Mouse (Mus musculus) megakaryocyte, adult 5-6 weeks (primary cell): ENCODE results near the gene Fes. TPM values are rescaled to one million over a fixed set of nuclear protein-coding genes. Genes with fewer than 3 reads are reported as not detected.

Experiments used
- ATAC-seq: 2 replicates; pipeline ENCODE4 v1.8.0; 2016; ENCODE audit warnings: mild to moderate bottlenecking, inconsistent platforms; ENCODE audit not compliant: poor library complexity, severe bottlenecking
- total RNA-seq, 2 experiments: library from RNA; stranded (forward) in 1 of 2; stranded (reverse) in 1 of 2; fragments of 153-499, 151-499 nt in 1 of 2; fragments of 221-1000, 200-1000 nt in 1 of 2; gene quantifications; 2 replicates each; pipeline versions ENCODE4 v1.2.3 to v1.2.4; 2015 to 2017

Fes gene
- total RNA-seq, 2 experiments from 2014 or later = 252 to 260 TPM

DNA sequence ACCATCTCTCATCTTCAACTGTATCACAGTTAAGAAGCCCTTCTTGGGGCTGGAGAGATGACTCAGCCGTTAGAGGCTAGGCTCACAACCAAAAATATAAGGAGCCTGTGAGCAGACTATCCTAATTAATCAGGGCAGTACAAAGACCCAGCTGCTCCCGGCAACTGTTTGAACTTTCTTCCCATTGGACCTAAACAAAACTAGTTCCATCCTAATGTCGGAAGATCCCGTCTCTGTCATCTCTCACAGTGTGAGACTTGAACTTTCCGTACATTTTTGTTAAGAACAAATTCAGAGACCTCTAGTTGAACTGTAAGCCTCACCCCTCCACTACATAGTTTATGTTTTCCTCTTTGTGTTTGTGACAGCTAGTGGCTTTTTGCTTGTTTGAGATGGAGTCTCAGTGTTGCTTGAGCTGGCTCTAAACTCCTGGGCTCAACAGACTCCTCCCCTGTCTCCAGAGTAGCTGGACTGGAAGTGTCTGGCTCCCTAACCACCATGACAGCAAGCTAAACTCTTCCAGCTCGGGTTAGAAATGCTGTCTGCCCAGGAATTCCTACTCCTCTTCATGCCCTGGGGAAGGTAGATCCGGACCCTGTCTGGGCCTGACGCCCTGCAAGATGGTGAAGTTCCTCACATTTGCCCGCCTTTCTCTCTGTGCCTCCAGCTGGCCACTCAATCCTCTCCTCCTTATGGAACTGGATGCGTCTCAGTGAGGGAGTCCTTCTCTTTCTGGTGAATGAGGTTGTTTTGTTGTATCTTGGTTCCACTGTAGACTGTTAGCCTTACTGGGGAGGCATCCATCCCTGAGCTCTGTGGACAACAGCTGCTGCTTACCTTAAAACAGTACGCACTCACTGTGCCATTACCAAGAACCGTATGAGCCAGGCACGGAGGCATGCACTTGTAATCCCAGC lies 39.8 kb downstream of the Fes start:
- no peak for ATAC-seq

DNA sequence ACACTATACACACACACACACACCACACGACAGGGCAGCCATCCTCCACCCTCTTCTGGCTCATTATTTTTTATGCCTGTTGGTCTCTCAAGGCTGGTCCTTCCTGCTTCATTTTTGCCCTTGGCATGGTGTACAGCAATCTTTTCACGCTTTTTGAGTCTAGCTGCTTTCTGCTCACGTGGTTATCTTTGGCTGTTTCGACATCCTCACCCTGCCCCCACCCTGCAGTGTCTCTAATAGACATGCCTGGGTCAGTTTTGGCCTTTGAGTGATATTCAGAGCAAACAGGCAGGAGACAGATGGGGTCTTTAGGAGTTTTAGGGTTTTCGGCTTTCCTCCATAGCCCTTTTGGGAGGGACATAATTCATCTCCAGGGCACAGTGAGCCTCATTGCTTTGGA lies 40.9 kb downstream of the Fes start:
- no peak for ATAC-seq

DNA sequence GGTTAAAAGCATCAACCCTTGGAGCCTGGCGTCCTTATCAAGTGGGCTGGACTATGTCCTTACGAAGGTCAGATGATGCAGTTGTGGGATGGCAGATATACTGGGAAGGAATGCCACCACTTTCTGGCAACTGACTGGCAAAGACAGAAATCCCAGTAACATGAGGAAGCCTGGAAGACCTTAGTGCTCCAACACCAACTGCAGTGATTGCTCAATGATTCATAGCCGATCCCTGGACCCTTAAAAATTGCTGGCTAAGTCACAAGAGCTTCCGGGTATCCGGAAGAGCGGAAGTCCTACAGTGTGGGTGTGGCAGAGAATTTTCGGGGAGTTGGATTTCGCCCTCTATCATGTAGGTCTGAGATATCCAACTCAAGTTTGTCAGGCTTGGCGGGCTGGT lies 41.6 kb downstream of the Fes start:
- no peak for ATAC-seq

DNA sequence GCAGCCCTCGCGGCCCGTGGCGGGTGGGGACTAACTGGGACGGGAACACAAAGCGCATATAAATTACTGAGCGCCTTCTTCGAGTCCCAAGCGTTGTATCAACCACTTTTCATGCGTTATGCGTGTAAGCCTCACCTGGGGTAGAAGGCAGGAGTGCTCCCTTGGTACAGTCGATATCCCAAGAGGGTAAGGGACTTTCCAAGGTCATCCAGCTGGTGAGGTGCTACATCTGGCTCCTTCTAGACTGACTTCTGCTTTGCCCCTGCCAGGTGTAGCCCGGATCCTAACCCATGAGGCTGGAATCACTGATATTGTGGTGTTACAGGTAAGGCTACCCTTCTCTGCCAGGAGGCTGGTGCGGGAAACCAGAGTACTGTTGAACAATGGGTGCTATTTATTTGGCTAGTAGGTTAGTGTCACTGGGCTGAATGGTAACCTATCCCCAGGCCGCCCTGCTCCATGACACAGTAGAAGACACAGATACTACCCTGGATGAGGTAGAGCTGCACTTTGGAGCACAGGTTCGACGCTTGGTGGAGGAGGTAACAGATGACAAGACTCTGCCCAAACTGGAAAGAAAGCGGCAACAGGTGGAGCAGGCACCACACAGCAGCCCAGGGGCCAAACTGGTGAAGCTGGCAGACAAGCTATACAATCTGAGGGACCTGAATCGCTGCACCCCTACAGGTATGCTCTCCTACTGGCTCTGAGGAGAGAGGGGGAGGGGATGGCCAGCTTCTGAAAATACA lies 44.3 kb downstream of the Fes start:
- ATAC-seq = no peak; the same call in 1 of the 2 replicates

DNA sequence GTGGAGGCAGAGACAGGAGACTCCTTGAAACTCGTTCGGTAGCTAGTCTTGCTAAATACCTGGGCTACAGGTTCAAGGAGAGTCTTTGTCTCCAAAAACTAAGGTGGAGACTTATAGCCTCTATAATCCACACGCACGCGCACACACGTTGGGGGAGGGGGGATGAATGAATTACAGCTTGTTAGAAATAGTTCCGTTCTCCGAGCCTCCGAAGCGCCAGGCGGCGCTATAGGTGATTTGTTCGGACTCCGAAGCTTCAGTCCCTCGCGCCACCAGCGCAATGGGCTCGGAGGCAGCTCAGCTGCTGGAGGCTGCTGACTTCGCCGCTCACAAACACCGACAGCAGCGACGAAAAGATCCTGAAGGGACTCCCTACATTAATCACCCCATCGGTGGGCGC lies 44.9 kb downstream of the Fes start, which contains the start of gene Hddc3:
TSS of gene Hddc3 (plus strand) at position 247 of the 400 bp plus-strand sequence.
- peak; percentile 65 for ATAC-seq

DNA sequence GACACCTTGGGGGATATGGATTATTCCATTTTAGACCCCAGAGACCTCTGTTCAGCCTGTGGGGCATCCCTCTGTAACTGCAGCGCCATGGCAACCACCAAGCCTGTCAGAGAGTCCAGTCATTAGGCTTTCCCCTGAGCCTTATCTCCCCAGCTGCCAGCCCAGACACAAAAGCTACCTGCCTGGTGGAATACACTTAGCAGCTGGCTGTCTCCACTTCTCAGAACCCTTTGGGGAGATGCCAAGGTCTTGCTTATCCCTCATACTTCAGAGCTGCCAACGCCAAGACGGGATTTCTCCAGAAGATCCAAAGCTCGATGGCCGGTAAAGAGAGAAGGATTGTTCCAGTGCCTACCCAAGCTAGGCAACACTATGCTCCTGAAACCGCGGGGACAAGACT lies 46.0 kb downstream of the Fes start:
- no peak for ATAC-seq

DNA sequence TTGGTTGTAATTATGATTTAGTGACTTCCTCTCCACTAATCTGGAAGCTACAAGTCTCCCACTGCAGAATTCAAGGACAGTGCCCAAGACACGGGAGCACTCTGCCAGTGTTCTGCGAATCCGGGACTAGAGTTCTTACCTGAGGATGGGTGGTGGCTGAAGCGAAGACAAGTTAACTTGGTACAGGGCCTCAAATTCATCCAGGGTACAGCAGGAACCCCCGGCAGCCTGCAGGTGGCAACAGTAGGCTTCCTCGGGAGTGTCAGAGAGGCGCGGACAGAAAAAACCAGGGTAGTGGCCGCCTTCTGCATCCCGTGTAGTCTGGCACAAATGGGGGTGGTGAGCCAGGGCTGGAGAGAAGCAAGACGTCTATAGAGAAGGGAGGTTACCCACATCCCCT lies 47.0 kb downstream of the Fes start, which contains the start of gene Unc45a:
TSS of gene Unc45a (minus strand) at position 213 of the 400 bp plus-strand sequence.
- ATAC-seq = peak; percentile 64

DNA sequence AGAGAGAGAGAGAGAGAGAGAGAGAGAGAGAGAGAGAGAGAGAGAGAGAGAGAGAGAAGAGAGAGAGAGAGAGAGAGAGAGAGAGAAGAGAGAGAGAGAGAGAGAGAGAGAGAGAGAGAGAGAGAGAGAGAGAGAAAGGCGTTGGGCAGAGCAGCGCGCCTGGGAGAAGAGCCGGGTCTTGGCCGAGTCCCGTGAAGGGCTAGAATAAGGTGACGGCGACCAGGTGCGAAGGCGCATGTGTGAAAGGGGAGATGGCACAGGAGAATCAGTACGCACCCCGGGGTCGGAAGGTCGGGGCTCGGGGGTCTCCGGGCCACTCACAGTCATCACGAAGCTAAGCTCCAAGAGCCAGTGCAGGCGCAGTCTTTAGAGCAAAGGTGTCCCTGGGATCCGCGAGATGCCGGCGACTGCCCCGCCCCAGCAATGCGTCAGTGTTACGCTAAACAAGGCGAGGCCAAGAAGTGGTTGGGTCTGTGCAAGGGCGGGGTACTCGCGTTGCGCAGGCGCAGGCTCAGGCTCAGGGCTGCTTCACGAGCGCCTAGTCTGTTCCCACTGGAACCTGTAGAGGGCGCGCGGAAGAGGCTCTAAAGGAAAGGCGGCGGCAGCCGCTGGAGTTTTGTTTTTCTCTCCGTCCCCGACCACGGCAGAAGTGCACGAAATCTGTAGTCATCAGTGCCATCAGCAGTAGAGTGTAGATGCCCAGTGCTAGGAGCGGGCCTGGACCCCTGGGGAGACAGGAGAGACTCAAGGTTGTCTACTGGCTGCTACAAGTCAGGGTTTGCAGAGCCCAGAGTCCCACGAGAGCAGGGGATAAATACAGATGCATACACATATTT lies 47.7 kb downstream of the Fes start:
- ATAC-seq = peak; percentile 85

DNA sequence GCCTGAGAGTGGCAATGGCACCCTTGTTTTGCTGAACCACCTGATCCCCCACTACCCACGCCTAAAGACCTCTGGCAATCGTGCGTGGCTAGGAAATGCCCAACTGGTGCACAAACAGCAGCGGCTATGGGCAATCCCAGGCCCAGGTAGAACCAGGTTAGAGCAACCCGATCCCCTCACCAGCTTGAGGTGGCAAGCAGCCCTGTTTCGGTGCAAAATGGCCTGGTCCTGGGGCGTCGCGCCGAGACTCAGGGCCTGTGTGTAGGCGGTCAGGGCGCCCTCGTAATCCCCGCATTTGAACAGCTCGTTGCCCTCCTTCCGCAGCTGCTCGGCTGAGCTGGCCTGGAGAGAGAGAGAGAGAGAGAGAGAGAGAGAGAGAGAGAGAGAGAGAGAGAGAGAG lies 48.4 kb downstream of the Fes start:
- ATAC-seq = no peak

DNA sequence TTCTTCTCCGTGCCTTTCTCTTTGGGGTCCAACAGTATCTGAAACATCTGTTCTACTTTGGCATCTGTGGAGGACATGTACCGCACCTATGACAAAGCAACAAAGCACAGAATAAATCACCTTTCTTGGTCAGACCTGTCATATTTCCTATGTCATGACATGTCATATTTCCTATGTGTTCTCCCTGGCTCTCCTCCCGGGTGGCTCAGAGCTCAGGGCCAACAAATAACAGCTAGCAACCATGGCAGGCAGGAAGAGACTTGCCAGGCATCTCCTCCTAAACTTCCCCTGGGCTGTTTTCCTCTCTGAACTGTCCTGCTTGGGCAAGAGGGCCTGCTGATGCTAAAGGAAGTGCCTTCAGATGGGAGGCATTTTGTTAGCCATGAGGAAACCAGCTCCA lies 50.8 kb downstream of the Fes start:
- no peak for ATAC-seq

DNA sequence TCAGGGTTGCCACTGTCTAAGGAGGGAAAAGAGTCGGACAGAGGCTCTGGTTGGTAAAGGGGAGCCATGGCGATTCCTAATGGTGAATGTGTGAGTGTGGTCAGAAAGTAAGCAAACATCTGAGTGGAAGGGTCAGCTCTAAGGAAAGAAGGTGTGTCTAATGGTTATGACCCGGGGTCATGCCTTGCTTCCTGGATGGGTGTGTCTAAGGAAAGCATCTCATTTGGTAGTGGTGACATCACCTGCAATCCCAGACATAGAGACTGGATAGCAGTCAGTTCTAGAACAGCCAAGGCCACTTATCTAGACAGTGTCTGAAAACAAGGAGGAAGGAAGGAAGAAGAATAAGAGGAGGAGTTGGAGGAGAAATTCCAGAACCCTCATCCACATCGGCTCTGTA lies 52.9 kb downstream of the Fes start:
- ATAC-seq = no peak

DNA sequence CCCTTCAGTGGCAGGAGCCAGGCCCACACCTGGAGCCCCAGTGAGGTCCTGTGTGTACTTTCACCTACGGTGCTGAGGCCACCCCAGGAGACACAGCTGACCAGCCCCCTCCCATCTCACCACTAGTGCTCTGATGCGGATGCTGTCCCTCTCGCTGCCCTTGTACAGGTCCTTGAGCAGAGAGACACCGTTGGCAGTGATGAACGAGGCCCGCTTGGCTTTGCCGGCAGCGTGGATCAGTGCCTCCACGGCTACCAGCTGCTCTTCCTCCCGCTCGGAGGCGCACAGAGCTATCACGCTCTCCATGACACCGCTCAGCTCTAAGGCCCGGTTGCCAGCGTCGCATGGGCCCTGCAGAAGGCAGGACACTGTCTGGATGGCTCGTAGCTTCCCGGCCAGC lies 56.3 kb downstream of the Fes start:
- ATAC-seq = no peak

DNA sequence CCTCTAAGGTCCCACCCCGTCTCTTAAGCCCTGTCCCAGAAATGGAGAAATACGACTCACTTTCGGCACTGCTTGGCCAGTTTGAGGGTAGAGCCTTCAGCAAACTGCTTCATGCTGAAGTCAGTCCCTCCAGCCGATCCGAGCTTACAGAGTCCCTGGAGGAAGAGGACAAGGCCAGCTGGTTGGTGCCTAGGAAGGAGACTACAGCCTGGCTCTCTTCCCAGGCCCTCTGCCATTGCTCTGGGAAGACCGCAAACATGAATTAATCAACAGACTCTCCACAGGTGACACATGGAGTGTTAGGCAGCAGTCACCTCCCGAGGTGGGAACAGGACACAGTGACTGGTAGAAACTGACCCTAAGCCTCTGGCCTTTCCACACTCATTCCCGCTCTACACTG lies 57.5 kb downstream of the Fes start:
- no peak for ATAC-seq

Other genes starting within 250 kb of the Fes start
- 10.1 and 13.7 TPM in 2 replicates for gene Sema4b, start 201.1 kb downstream of the Fes start, total RNA-seq (2015)
- 10.5 and 11.1 TPM in 2 replicates for gene Sema4b, start 201.1 kb downstream of the Fes start, total RNA-seq (2017)
- 107 and 134 TPM in 2 replicates for gene Cib1, start 155.1 kb downstream of the Fes start, total RNA-seq (2015)
- 86.5 and 98.1 TPM in 2 replicates for gene Cib1, start 155.1 kb downstream of the Fes start, total RNA-seq (2017)
- 5.2 and 5.4 TPM in 2 replicates for gene Gdpgp1, start 155.1 kb downstream of the Fes start, total RNA-seq (2015)
- gene Gdpgp1, start 155.1 kb downstream of the Fes start, total RNA-seq (2017) = 1.9 and 2.7 TPM in 2 replicates
- 0.07 TPM in 1 of 2 replicates, not detected in the other for gene Ttll13, start 141.6 kb downstream of the Fes start, total RNA-seq (2015)
- gene Ttll13, start 141.6 kb downstream of the Fes start, total RNA-seq (2017) = 0.12 TPM in 1 of 2 replicates, not detected in the other
- 24.8 and 28.1 TPM in 2 replicates for gene Ngrn, start 126.7 kb downstream of the Fes start, total RNA-seq (2015)
- 21.4 and 21.8 TPM in 2 replicates for gene Ngrn, start 126.7 kb downstream of the Fes start, total RNA-seq (2017)
- gene Vps33b, start 118.3 kb downstream of the Fes start, total RNA-seq (2015) = 15.1 and 31.9 TPM in 2 replicates
- 23.1 and 29.8 TPM in 2 replicates for gene Vps33b, start 118.3 kb downstream of the Fes start, total RNA-seq (2017)
- gene Prc1, start 93.5 kb downstream of the Fes start, total RNA-seq (2015) = 151 and 153 TPM in 2 replicates
- gene Prc1, start 93.5 kb downstream of the Fes start, total RNA-seq (2017) = 210 and 224 TPM in 2 replicates
- 2.6 and 4.2 TPM in 2 replicates for gene Rccd1, start 63.5 kb downstream of the Fes start, total RNA-seq (2015)
- gene Rccd1, start 63.5 kb downstream of the Fes start, total RNA-seq (2017) = 7.3 and 10.3 TPM in 2 replicates
- 4.1 and 4.7 TPM in 2 replicates for gene Unc45a, start 46.9 kb downstream of the Fes start, total RNA-seq (2015)
- gene Unc45a, start 46.9 kb downstream of the Fes start, total RNA-seq (2017) = 7.2 and 13.0 TPM in 2 replicates
- gene Hddc3, start 44.8 kb downstream of the Fes start, total RNA-seq (2015) = 6.7 and 8.5 TPM in 2 replicates
- 6.1 and 11.1 TPM in 2 replicates for gene Hddc3, start 44.8 kb downstream of the Fes start, total RNA-seq (2017)
- 23.3 and 25.3 TPM in 2 replicates for gene Man2a2, start 16.6 kb downstream of the Fes start, total RNA-seq (2015)
- 27.8 and 39.5 TPM in 2 replicates for gene Man2a2, start 16.6 kb downstream of the Fes start, total RNA-seq (2017)
- gene Furin, start 17.5 kb upstream of the Fes start, total RNA-seq (2015) = 28.0 and 34.1 TPM in 2 replicates
- 13.8 and 21.3 TPM in 2 replicates for gene Furin, start 17.5 kb upstream of the Fes start, total RNA-seq (2017)
- gene Blm, start 147.2 kb upstream of the Fes start, total RNA-seq (2015) = 38.8 and 45.4 TPM in 2 replicates
- 27.1 and 30.9 TPM in 2 replicates for gene Blm, start 147.2 kb upstream of the Fes start, total RNA-seq (2017)